In the genomic region with DNA sequence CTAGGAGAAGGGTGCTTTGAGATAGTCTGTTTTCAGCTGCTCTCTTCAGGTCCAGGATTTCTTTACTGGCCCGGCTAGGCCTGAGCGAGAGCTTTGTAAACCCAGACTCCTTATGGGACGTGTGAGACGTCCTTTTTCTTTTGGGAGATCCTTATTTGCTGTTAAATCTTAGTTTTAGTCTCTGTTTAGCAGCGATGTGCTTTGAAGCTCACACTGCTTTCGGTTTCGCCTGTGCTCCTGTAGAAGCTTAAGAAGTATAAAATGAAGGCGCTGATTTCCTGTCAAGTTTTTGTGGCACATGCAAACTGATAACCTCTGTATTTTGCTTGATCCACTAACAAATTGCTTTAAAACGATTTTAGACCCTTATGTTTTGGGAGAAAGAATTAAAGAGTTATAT, we compare ENCODE assay signal across 8 mouse cellular contexts. TPM values are rescaled to one million over a fixed set of nuclear protein-coding genes. Genes with fewer than 3 reads are reported as not detected.
DNase-seq lines count a peak whose midpoint lies in the region; ATAC-seq and TF ChIP-seq lines count a peak whose summit lies in the region.

No protein-coding gene starts in this region.

- H3K4me3 ChIP-seq in heart, embryonic 13.5 days, result peak overlapping the region; percentile 85
- H3K4me3 ChIP-seq in ES-Bruce4 (ENCODE audit: low read depth, low read length), result peak overlapping the region; percentile 64
- H3K4me3 ChIP-seq in hindbrain, embryonic 11.5 days (ENCODE audit: low read depth, low read length), result peak overlapping the region; percentile 90
- peak overlapping the region; percentile 83 for H3K4me3 ChIP-seq in midbrain, embryonic 10.5 days

- peak overlapping the region; percentile 97 for H3K9ac ChIP-seq in heart, embryonic 13.5 days
- peak overlapping the region; percentile 69 for H3K9ac ChIP-seq in ES-Bruce4 (ENCODE audit: low read depth, poor library complexity, severe bottlenecking)
- H3K9ac ChIP-seq in hindbrain, embryonic 11.5 days (ENCODE audit: low read depth, low read length), result peak overlapping the region; percentile 87

- H3K36me3 ChIP-seq in heart, embryonic 13.5 days, result peaks cover 43% of the 10 kb centered on the region
- peaks cover 27% of the 10 kb centered on the region for H3K36me3 ChIP-seq in ES-Bruce4 (ENCODE audit: control insufficient read depth, insufficient read depth, low read length, poor library complexity, severe bottlenecking)
- no peaks in the 10 kb centered on the region for H3K36me3 ChIP-seq in hindbrain, embryonic 11.5 days (ENCODE audit: control insufficient read depth, insufficient read depth, low read length)
- H3K36me3 ChIP-seq in midbrain, embryonic 10.5 days, result peaks cover 48% of the 10 kb centered on the region

- no peak for TF ChIP-seq POLR2A in ES-Bruce4 (IDR thresholded peaks at IDR 0.05; ENCODE audit: insufficient read depth, low read length)

- no peak for TF ChIP-seq CTCF in ES-Bruce4 (IDR thresholded peaks at IDR 0.05; ENCODE audit: low read depth, low read length)

- peak overlapping the region; percentile 70 for H3K27ac ChIP-seq in heart, embryonic 13.5 days (replicated peaks)
- no peak overlapping the region for H3K27ac ChIP-seq in ES-Bruce4 (ENCODE audit: insufficient read depth, low read length)
- no peak overlapping the region for H3K27ac ChIP-seq in hindbrain, embryonic 11.5 days (ENCODE audit: low read depth, low read length)
- peak overlapping the region; percentile 86 for H3K27ac ChIP-seq in midbrain, embryonic 10.5 days (replicated peaks)

- no peak for DNase-seq in heart, postnatal 14 days
- DNase-seq in hindbrain, embryonic 11.5 days (ENCODE audit: low spot score), result no peak
- no peak for DNase-seq in midbrain, embryonic 10.5 days (ENCODE audit: low spot score)
- no peak for DNase-seq in right cerebral cortex, adult 2 months (ENCODE audit: low spot score in 2 of 2)
- no peak for DNase-seq in ovary, postnatal 10 days (ENCODE audit: low spot score)
- DNase-seq in cerebellum, adult 9-10 months, result no peak

- peaks cover 19% of the 10 kb centered on the region for H3K4me1 ChIP-seq in heart, embryonic 13.5 days
- no peaks in the 10 kb centered on the region for H3K4me1 ChIP-seq in ES-Bruce4 (ENCODE audit: control insufficient read depth, insufficient read depth, low read length)
- H3K4me1 ChIP-seq in hindbrain, embryonic 11.5 days (replicated peaks; ENCODE audit: control insufficient read depth, insufficient read depth, low read length), result no peaks in the 10 kb centered on the region
- peaks cover 12% of the 10 kb centered on the region for H3K4me1 ChIP-seq in midbrain, embryonic 10.5 days

- peak overlapping the region; percentile 79 for H3K4me2 ChIP-seq in heart, embryonic 13.5 days
- H3K4me2 ChIP-seq in hindbrain, embryonic 11.5 days (replicated peaks; ENCODE audit: low read depth, low read length), result peak overlapping the region; percentile 55

- H3K27me3 ChIP-seq in heart, embryonic 13.5 days (replicated peaks), result no peaks in the 10 kb centered on the region
- H3K27me3 ChIP-seq in ES-Bruce4 (ENCODE audit: control insufficient read depth, insufficient read depth, low read length, poor library complexity, severe bottlenecking), result no peaks in the 10 kb centered on the region
- no peaks in the 10 kb centered on the region for H3K27me3 ChIP-seq in hindbrain, embryonic 11.5 days (ENCODE audit: control insufficient read depth, insufficient read depth, low read length)
- H3K27me3 ChIP-seq in midbrain, embryonic 10.5 days (ENCODE audit: low read depth, poor library complexity, severe bottlenecking), result no peaks in the 10 kb centered on the region

- H3K9me3 ChIP-seq in heart, embryonic 13.5 days, result no peaks in the 10 kb centered on the region
- H3K9me3 ChIP-seq in ES-Bruce4 (replicated peaks; ENCODE audit: control insufficient read depth, insufficient read depth, low read length, poor library complexity, severe bottlenecking), result no peaks in the 10 kb centered on the region
- H3K9me3 ChIP-seq in hindbrain, embryonic 11.5 days (ENCODE audit: control insufficient read depth, low read length), result no peaks in the 10 kb centered on the region
- no peaks in the 10 kb centered on the region for H3K9me3 ChIP-seq in midbrain, embryonic 10.5 days (replicated peaks)

- TF ChIP-seq EP300 in ES-Bruce4 (IDR thresholded peaks at IDR 0.05; ENCODE audit: insufficient read depth, low read depth, low read length), result no peak

- intact Hi-C loops in heart, postnatal 14 days (cut with DNase I), result loop anchor here (5.0 to 10.0 kb wide), 2 partner anchors 439 to 661 kb away; a partner anchor contains a TSS

- no peak for ATAC-seq in heart, embryonic 13.5 days (ENCODE audit: extremely low read depth, insufficient number of reproducible peaks, low FRiP score, low TSS enrichment)
- ATAC-seq in hindbrain, embryonic 11.5 days (ENCODE audit: low FRiP score), result no peak

- WGBS in heart, embryonic 13.5 days, result 1% methylated on average over 9 of the region's 9 CpGs
- WGBS in hindbrain, embryonic 11.5 days, result 2% methylated on average over 9 of the region's 9 CpGs
- WGBS in midbrain, embryonic 10.5 days, result 2% methylated on average over 9 of the region's 9 CpGs

RNA-seq across cellular contexts. Expression of a gene that starts 0.5 kb away (rescaled TPM):
- polyA plus RNA-seq in heart, embryonic 13.5 days (2015; fragmentation: Nextera tagmentation; extraction: Ambion mirVana), result 143 and 169 TPM in 2 replicates
- 10 to 100 TPM; 55.5 to 56.7 TPM for total RNA-seq in heart, postnatal 14 days (2021)
- 131 and 134 TPM in 2 replicates for polyA plus RNA-seq in ES-Bruce4 (2011; ENCODE audit: insufficient read depth, insufficient read length, low read depth, missing spikeins)
- 214 and 235 TPM in 2 replicates for polyA plus RNA-seq in hindbrain, embryonic 11.5 days (2014; fragmentation: Nextera tagmentation; extraction: Ambion mirVana)
- polyA plus RNA-seq in midbrain, embryonic 10.5 days (2016; fragmentation: Nextera tagmentation; extraction: Ambion mirVana), result 236 and 248 TPM in 2 replicates

RNA-seq across cellular contexts. Expression of a gene that starts 0.6 kb away (rescaled TPM):
- polyA plus RNA-seq in heart, embryonic 13.5 days (2015; fragmentation: Nextera tagmentation; extraction: Ambion mirVana), result 101 and 119 TPM in 2 replicates
- total RNA-seq in heart, postnatal 14 days (2021), result 10 to 100 TPM; 42.2 to 44.0 TPM
- 51.4 and 59.9 TPM in 2 replicates for polyA plus RNA-seq in ES-Bruce4 (2011; ENCODE audit: insufficient read depth, insufficient read length, low read depth, missing spikeins)
- polyA plus RNA-seq in hindbrain, embryonic 11.5 days (2014; fragmentation: Nextera tagmentation; extraction: Ambion mirVana), result 120 and 133 TPM in 2 replicates
- polyA plus RNA-seq in midbrain, embryonic 10.5 days (2016; fragmentation: Nextera tagmentation; extraction: Ambion mirVana), result 98.8 and 109 TPM in 2 replicates

RNA-seq across cellular contexts. Expression of a gene that starts 16.4 kb away (rescaled TPM):
- 16.4 and 18.6 TPM in 2 replicates for polyA plus RNA-seq in heart, embryonic 13.5 days (2015; fragmentation: Nextera tagmentation; extraction: Ambion mirVana)
- 10 to 100 TPM in 1 of 2 experiments, 1 to 10 TPM in 1; 8.9 to 10.1 TPM for total RNA-seq in heart, postnatal 14 days (2021)
- 19.5 and 25.2 TPM in 2 replicates for polyA plus RNA-seq in ES-Bruce4 (2011; ENCODE audit: insufficient read depth, insufficient read length, low read depth, missing spikeins)
- polyA plus RNA-seq in hindbrain, embryonic 11.5 days (2014; fragmentation: Nextera tagmentation; extraction: Ambion mirVana), result 30.2 and 31.7 TPM in 2 replicates
- 29.5 and 29.6 TPM in 2 replicates for polyA plus RNA-seq in midbrain, embryonic 10.5 days (2016; fragmentation: Nextera tagmentation; extraction: Ambion mirVana)

Comparison
In these comparisons a context has a peak if more than half of its experiments do, and no peak if none do; other contexts are left out.
1. H3K27ac ChIP-seq: peak in heart, embryonic 13.5 days (single experiment) and midbrain, embryonic 10.5 days (single experiment); none in ES-Bruce4 (single experiment) and hindbrain, embryonic 11.5 days (single experiment).
2. Peak in every context shown above with its lines, with median percentiles within 50 percentile points of each other: H3K4me3 ChIP-seq and H3K9ac ChIP-seq.